Mouse (Mus musculus) CH12F3 (cell line): ENCODE measurements around the gene Mmrn2.

Experiments
- in situ Hi-C: fragments of 300-500 bp; cut with MboI; formaldehyde crosslinking; loops from 2 replicates; pipeline ENCODE4 v1.14.3; 2020; ENCODE audit warnings: low sequenced_read_pairs

The Mmrn2 gene

DNA sequence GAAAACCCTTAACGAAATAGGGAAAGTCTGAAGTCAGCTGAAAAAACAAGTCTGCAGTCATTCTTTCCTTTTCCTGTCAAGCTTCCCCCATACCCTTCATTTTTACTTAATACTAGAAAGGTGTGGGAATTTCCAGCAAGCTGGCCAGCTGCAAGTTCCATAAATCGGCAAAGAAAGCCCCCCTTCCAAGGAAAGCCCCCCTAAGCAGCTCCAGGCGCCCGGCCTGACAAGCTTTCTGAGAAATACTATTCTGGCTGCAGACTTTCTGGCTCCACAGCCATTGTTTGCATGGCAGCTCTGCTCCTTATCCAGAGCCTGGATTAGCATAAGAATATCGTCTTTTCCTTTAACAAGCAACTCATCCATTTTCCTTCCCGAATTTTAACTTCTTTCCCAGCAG lies 78.4 kb downstream of the Mmrn2 start:
- in situ Hi-C loops, result loop anchor here (10.0 kb wide), 1 partner anchor 101 kb away; no protein-coding TSS in a partner anchor
